Mouse (Mus musculus): ENCODE results near the gene Hcn2. TPM values are rescaled to one million over a fixed set of nuclear protein-coding genes. Genes with fewer than 3 reads are reported as not detected.
"Not testable (repeated sequence)": the region's sequence is repeated elsewhere in the genome, so short reads cannot be mapped to it uniquely, and the experiment has no call there.

The Hcn2 gene
- polyA plus RNA-seq, 1 experiment: not detected

GRCm38 (mm10) chr10:79701443-79702129 is 14.8 kb upstream of the Hcn2 start:
- Histone ChIP-seq H3K27ac (ENCODE audit: control insufficient read depth, insufficient read depth, low read depth, low read length, poor library complexity) (no peak overlapping the region), H3K4me1 (ENCODE audit: control insufficient read depth, insufficient read depth, low read length) (peaks cover 2% of the 10 kb centered on the region; the same call in 1 of the 2 replicates), H3K4me3 (replicated peaks; ENCODE audit: control insufficient read depth, low read depth, low read length) (no peak overlapping the region)
- 84% methylated on average over 10 of the region's 10 CpGs for WGBS
- TF ChIP-seq CTCF (IDR thresholded peaks at IDR 0.05; ENCODE audit: control insufficient read depth, insufficient read depth, low read length) (no peak), POLR2A (IDR thresholded peaks at IDR 0.05; ENCODE audit: borderline replicate concordance, control insufficient read depth, low read depth, low read length) (no peak)

GRCm38 (mm10) chr10:79702970-79703369 is 13.5 kb upstream of the Hcn2 start:
- H3K27ac ChIP-seq (ENCODE audit: control insufficient read depth, insufficient read depth, low read depth, low read length, poor library complexity); H3K4me3 ChIP-seq (replicated peaks; ENCODE audit: control insufficient read depth, low read depth, low read length); H3K4me1 ChIP-seq (ENCODE audit: control insufficient read depth, insufficient read depth, low read length): not testable (repeated sequence)
- WGBS: 82% methylated on average over 4 of the region's 4 CpGs

GRCm38 (mm10) chr10:79703541-79703940 is 12.9 kb upstream of the Hcn2 start:
- no peak overlapping the region for H3K4me3 ChIP-seq (replicated peaks; ENCODE audit: control insufficient read depth, low read depth, low read length)
- H3K4me1 ChIP-seq (ENCODE audit: control insufficient read depth, insufficient read depth, low read length): peaks cover 2% of the 10 kb centered on the region; the same call in 1 of the 2 replicates
- H3K27ac ChIP-seq (ENCODE audit: control insufficient read depth, insufficient read depth, low read depth, low read length, poor library complexity): no peak overlapping the region
- TF ChIP-seq POLR2A (IDR thresholded peaks at IDR 0.05; ENCODE audit: borderline replicate concordance, control insufficient read depth, low read depth, low read length): no peak
- TF ChIP-seq CTCF (IDR thresholded peaks at IDR 0.05; ENCODE audit: control insufficient read depth, insufficient read depth, low read length): no peak
- WGBS: 71% methylated on average over 10 of the region's 10 CpGs

GRCm38 (mm10) chr10:79704065-79704969 is 12.1 kb upstream of the Hcn2 start, which contains the start of gene Bsg:
Gene Bsg, plus strand, starts transcription at chr10:79704491.
- peaks cover 2% of the 10 kb centered on the region; the same call in 1 of the 2 replicates for H3K4me1 ChIP-seq (ENCODE audit: control insufficient read depth, insufficient read depth, low read length)
- WGBS: 1% methylated on average over 65 of the region's 65 CpGs
- TF ChIP-seq CTCF (IDR thresholded peaks at IDR 0.05; ENCODE audit: control insufficient read depth, insufficient read depth, low read length): peak; percentile 32
- TF ChIP-seq POLR2A (IDR thresholded peaks at IDR 0.05; ENCODE audit: borderline replicate concordance, control insufficient read depth, low read depth, low read length): peak; percentile 99
- H3K27ac ChIP-seq (ENCODE audit: control insufficient read depth, insufficient read depth, low read depth, low read length, poor library complexity): peak within 1 kb of the TSS; percentile 69
- peak within 1 kb of the TSS; percentile 91 for H3K4me3 ChIP-seq (replicated peaks; ENCODE audit: control insufficient read depth, low read depth, low read length)

GRCm38 (mm10) chr10:79704970-79705360 is 11.5 kb upstream of the Hcn2 start:
- Histone ChIP-seq H3K4me3 (replicated peaks; ENCODE audit: control insufficient read depth, low read depth, low read length) (peak overlapping the region; percentile 91), H3K4me1 (ENCODE audit: control insufficient read depth, insufficient read depth, low read length) (peaks cover 2% of the 10 kb centered on the region; the same call in 1 of the 2 replicates), H3K27ac (ENCODE audit: control insufficient read depth, insufficient read depth, low read depth, low read length, poor library complexity) (peak overlapping the region; percentile 69)
- TF ChIP-seq POLR2A (IDR thresholded peaks at IDR 0.05; ENCODE audit: borderline replicate concordance, control insufficient read depth, low read depth, low read length) (no peak), CTCF (IDR thresholded peaks at IDR 0.05; ENCODE audit: control insufficient read depth, insufficient read depth, low read length) (no peak)
- WGBS: 4% methylated on average over 10 of the region's 10 CpGs

GRCm38 (mm10) chr10:79705951-79706350 is 10.5 kb upstream of the Hcn2 start:
- Histone ChIP-seq H3K4me1 (ENCODE audit: control insufficient read depth, insufficient read depth, low read length) (peaks cover 2% of the 10 kb centered on the region; the same call in 1 of the 2 replicates), H3K27ac (ENCODE audit: control insufficient read depth, insufficient read depth, low read depth, low read length, poor library complexity) (peak overlapping the region; percentile 69), H3K4me3 (replicated peaks; ENCODE audit: control insufficient read depth, low read depth, low read length) (peak overlapping the region; percentile 91)
- WGBS: 39% methylated on average over 5 of the region's 5 CpGs
- TF ChIP-seq POLR2A (IDR thresholded peaks at IDR 0.05; ENCODE audit: borderline replicate concordance, control insufficient read depth, low read depth, low read length): 0 out of 2 replicates have a peak, but pooled peaks have one; percentile 47
- TF ChIP-seq CTCF (IDR thresholded peaks at IDR 0.05; ENCODE audit: control insufficient read depth, insufficient read depth, low read length): no peak

GRCm38 (mm10) chr10:79706406-79707094 is 9.9 kb upstream of the Hcn2 start:
- Histone ChIP-seq H3K4me1 (ENCODE audit: control insufficient read depth, insufficient read depth, low read length) (peaks cover 2% of the 10 kb centered on the region; the same call in 1 of the 2 replicates), H3K4me3 (replicated peaks; ENCODE audit: control insufficient read depth, low read depth, low read length) (peak overlapping the region; percentile 63), H3K27ac (ENCODE audit: control insufficient read depth, insufficient read depth, low read depth, low read length, poor library complexity) (peak overlapping the region; percentile 67)
- 72% methylated on average over 5 of the region's 5 CpGs for WGBS
- TF ChIP-seq POLR2A (IDR thresholded peaks at IDR 0.05; ENCODE audit: borderline replicate concordance, control insufficient read depth, low read depth, low read length) (no peak), CTCF (IDR thresholded peaks at IDR 0.05; ENCODE audit: control insufficient read depth, insufficient read depth, low read length) (no peak)

All from bone marrow, adult 2 months (tissue).